Mouse (Mus musculus) right cerebral cortex, postnatal 10 days (tissue): ENCODE data around the gene Inpp5d.

Source experiments
- DNase-seq, 2 experiments: peaks; one replicate each; pipeline ENCODE4 v3.0.0; 2021; ENCODE audit warnings: low spot score in 2 of 2

Inpp5d gene

GRCm38 (mm10) chr1:87623977-87624666 is 4.0 kb downstream of the Inpp5d start:
- DNase-seq = no peak

GRCm38 (mm10) chr1:87624826-87625225 is 4.7 kb downstream of the Inpp5d start:
- DNase-seq = no peak

- no peak for DNase-seq
Observed at GRCm38 (mm10) chr1:87625254-87626025, 5.3 kb downstream of the Inpp5d start.

- DNase-seq = peak; percentile 48 to 50
Observed at GRCm38 (mm10) chr1:87626344-87626743, 6.2 kb downstream of the Inpp5d start.

GRCm38 (mm10) chr1:87628085-87628484 is 8.0 kb downstream of the Inpp5d start:
- no peak for DNase-seq

- DNase-seq = no peak
Observed at GRCm38 (mm10) chr1:87631584-87631983, 11.5 kb downstream of the Inpp5d start.

- DNase-seq = no peak
Observed at GRCm38 (mm10) chr1:87632163-87632562, 12.1 kb downstream of the Inpp5d start.

- DNase-seq = no peak
Observed at GRCm38 (mm10) chr1:87636716-87637117, 16.6 kb downstream of the Inpp5d start.

- peak; percentile 41 to 52 for DNase-seq
Observed at GRCm38 (mm10) chr1:87637121-87637877, 17.2 kb downstream of the Inpp5d start.

GRCm38 (mm10) chr1:87637878-87638600 is 17.9 kb downstream of the Inpp5d start:
- no peak for DNase-seq

GRCm38 (mm10) chr1:87639724-87640123 is 19.6 kb downstream of the Inpp5d start:
- no peak for DNase-seq

- DNase-seq = peak; percentile 39 to 60
Observed at GRCm38 (mm10) chr1:87640165-87640661, 20.1 kb downstream of the Inpp5d start.

- no peak for DNase-seq
Observed at GRCm38 (mm10) chr1:87643016-87643415, 22.9 kb downstream of the Inpp5d start.

GRCm38 (mm10) chr1:87645041-87645440 is 24.9 kb downstream of the Inpp5d start:
- no peak for DNase-seq

GRCm38 (mm10) chr1:87645748-87646147 is 25.6 kb downstream of the Inpp5d start:
- no peak for DNase-seq

- no peak for DNase-seq
Observed at GRCm38 (mm10) chr1:87647820-87648219, 27.7 kb downstream of the Inpp5d start.

- no peak for DNase-seq
Observed at GRCm38 (mm10) chr1:87648657-87649056, 28.5 kb downstream of the Inpp5d start.

- no peak for DNase-seq
Observed at GRCm38 (mm10) chr1:87649219-87649805, 29.2 kb downstream of the Inpp5d start.

GRCm38 (mm10) chr1:87649958-87650474 is 29.9 kb downstream of the Inpp5d start:
- DNase-seq = no peak

- peak; percentile 62 to 67 for DNase-seq
Observed at GRCm38 (mm10) chr1:87650611-87651079, 30.5 kb downstream of the Inpp5d start.

- no peak for DNase-seq
Observed at GRCm38 (mm10) chr1:87651436-87651835, 31.3 kb downstream of the Inpp5d start.
